Mouse (Mus musculus) cerebellum, postnatal 25 days (tissue): ENCODE data around the gene Zfp850.
"Not testable (repeated sequence)": the region's sequence is repeated elsewhere in the genome, so short reads cannot be mapped to it uniquely, and the experiment has no call there.

ENCODE experiments used
- DNase-seq, 2 experiments: peaks; one replicate each; pipeline ENCODE4 v3.0.0; 2021; ENCODE audit warnings: mixed read lengths in 2 of 2

The Zfp850 gene

GRCm38 (mm10) chr7:28013549-28014444, at the start of gene Zfp850:
Zfp850 (minus strand) TSS chr7:28014115.
- peak; percentile 83 to 88 for DNase-seq

- no peak for DNase-seq
These were observed 46.1 kb upstream of the Zfp850 start for GRCm38 (mm10) chr7:28059972-28060371.

GRCm38 (mm10) chr7:28053046-28053930, 39.4 kb upstream of the Zfp850 start:
- DNase-seq: no peak

GRCm38 (mm10) chr7:28050584-28050983, 36.7 kb upstream of the Zfp850 start:
- peak in 1 of 2 experiments; percentile 26 for DNase-seq

- DNase-seq: peak; percentile 97 to 99
These were observed 35.8 kb upstream of the Zfp850 start, which contains the start of gene Psmc4 for GRCm38 (mm10) chr7:28049476-28050409. Psmc4 (minus strand) TSS chr7:28050101.

GRCm38 (mm10) chr7:28044524-28044923, 30.6 kb upstream of the Zfp850 start:
- DNase-seq: no peak

- no peak for DNase-seq
These were observed 513 bp upstream of the Zfp850 start for GRCm38 (mm10) chr7:28014445-28014810.

- DNase-seq: no peak
These were observed 3.6 kb downstream of the Zfp850 start for GRCm38 (mm10) chr7:28010271-28010670.

GRCm38 (mm10) chr7:27982197-27982596, 31.7 kb downstream of the Zfp850 start:
- no peak for DNase-seq

GRCm38 (mm10) chr7:27978683-27979528, 35.0 kb downstream of the Zfp850 start, which contains the start of gene Zfp780b:
Zfp780b (minus strand) TSS chr7:27979171.
- DNase-seq: peak; percentile 79 to 87

GRCm38 (mm10) chr7:27949451-27949850, 64.5 kb downstream of the Zfp850 start:
- DNase-seq: not testable (repeated sequence)

GRCm38 (mm10) chr7:27941869-27942268, 72.0 kb downstream of the Zfp850 start:
- DNase-seq: peak; percentile 34 to 43
